In genomic region chr10:58932151-58932773, GRCm38 (mm10) we compare ENCODE assay signal across 8 mouse cellular contexts.
A peak's percentile ranks its signal among the peaks of the same experiment; 100 is the strongest.
DNase-seq lines count a peak whose midpoint lies in the region; ATAC-seq and TF ChIP-seq lines count a peak whose summit lies in the region.

No protein-coding gene starts in this region.

- H3K4me3 ChIP-seq in gastrocnemius, adult 2 months: no peak overlapping the region
- H3K4me3 ChIP-seq in forebrain, embryonic 11.5 days (ENCODE audit: low read depth, low read length): no peak overlapping the region
- H3K4me3 ChIP-seq in hindbrain, embryonic 15.5 days: peak overlapping the region; percentile 10; the same call in 1 of the 2 replicates
- no peak overlapping the region for H3K4me3 ChIP-seq in midbrain, embryonic 11.5 days (ENCODE audit: low read depth, low read length)

- H3K9ac ChIP-seq in forebrain, embryonic 11.5 days (ENCODE audit: low read length): no peak overlapping the region
- peak overlapping the region; percentile 15; the same call in 1 of the 2 replicates for H3K9ac ChIP-seq in hindbrain, embryonic 15.5 days
- no peak overlapping the region for H3K9ac ChIP-seq in midbrain, embryonic 11.5 days (ENCODE audit: low read length)

- DNase-seq in gastrocnemius, adult 2 months: peak; percentile 22
- no peak for DNase-seq in gastrocnemius, postnatal 10 days
- DNase-seq in forebrain, embryonic 11.5 days (ENCODE audit: low spot score): peak; percentile 66
- no peak for DNase-seq in midbrain, embryonic 11.5 days (ENCODE audit: low spot score, missing footprints)
- DNase-seq in adipocyte (ENCODE audit: low spot score): no peak
- no peak for DNase-seq in natural killer cell, adult 2 months (ENCODE audit: low spot score in 2 of 2)
- DNase-seq in right cerebral cortex, postnatal 25 days: no peak

- TF ChIP-seq CTCF in gastrocnemius, adult 2 months (IDR thresholded peaks at IDR 0.05): no peak

- peak; percentile 76 for ATAC-seq in forebrain, embryonic 11.5 days (replicated peaks; ENCODE audit: low FRiP score)
- ATAC-seq in hindbrain, embryonic 15.5 days (ENCODE audit: low FRiP score, low read depth): peak; percentile 49
- peak; percentile 76 for ATAC-seq in midbrain, embryonic 11.5 days (ENCODE audit: low FRiP score)

- intact Hi-C loops in gastrocnemius, adult 2 months (cut with DNase I): no loop called here

- H3K4me1 ChIP-seq in forebrain, embryonic 11.5 days (replicated peaks; ENCODE audit: control insufficient read depth, insufficient read depth, low read length): peaks cover 8% of the 10 kb centered on the region; the same call in 1 of the 2 replicates
- H3K4me1 ChIP-seq in hindbrain, embryonic 15.5 days (replicated peaks): peaks cover 31% of the 10 kb centered on the region
- no peaks in the 10 kb centered on the region; the same call in 1 of the 2 replicates for H3K4me1 ChIP-seq in midbrain, embryonic 11.5 days (ENCODE audit: control insufficient read depth, insufficient read depth, low read length)

- 36% methylated on average over 22 of the region's 22 CpGs for WGBS in forebrain, embryonic 11.5 days
- WGBS in hindbrain, embryonic 15.5 days: 14% methylated on average over 22 of the region's 22 CpGs
- WGBS in midbrain, embryonic 11.5 days: 45% methylated on average over 22 of the region's 22 CpGs

- H3K27ac ChIP-seq in gastrocnemius, adult 2 months: no peak overlapping the region
- H3K27ac ChIP-seq in forebrain, embryonic 11.5 days (ENCODE audit: low read depth, low read length): no peak overlapping the region
- H3K27ac ChIP-seq in hindbrain, embryonic 15.5 days (replicated peaks): peak overlapping the region; percentile 31
- no peak overlapping the region for H3K27ac ChIP-seq in midbrain, embryonic 11.5 days (ENCODE audit: low read depth, low read length)

- no peaks in the 10 kb centered on the region for H3K9me3 ChIP-seq in forebrain, embryonic 11.5 days (ENCODE audit: control insufficient read depth, low read length)
- H3K9me3 ChIP-seq in hindbrain, embryonic 15.5 days: no peaks in the 10 kb centered on the region
- H3K9me3 ChIP-seq in midbrain, embryonic 11.5 days (ENCODE audit: control insufficient read depth, low read length): no peaks in the 10 kb centered on the region

- peaks cover 3% of the 10 kb centered on the region; the same call in 1 of the 2 replicates for H3K27me3 ChIP-seq in forebrain, embryonic 11.5 days (ENCODE audit: control insufficient read depth, insufficient read depth, low read length)
- H3K27me3 ChIP-seq in hindbrain, embryonic 15.5 days: no peaks in the 10 kb centered on the region
- H3K27me3 ChIP-seq in midbrain, embryonic 11.5 days (ENCODE audit: control insufficient read depth, insufficient read depth, low read length): no peaks in the 10 kb centered on the region

- no peaks in the 10 kb centered on the region for H3K36me3 ChIP-seq in forebrain, embryonic 11.5 days (ENCODE audit: control insufficient read depth, insufficient read depth, low read length)
- no peaks in the 10 kb centered on the region for H3K36me3 ChIP-seq in hindbrain, embryonic 15.5 days
- H3K36me3 ChIP-seq in midbrain, embryonic 11.5 days (ENCODE audit: control insufficient read depth, insufficient read depth, low read length): no peaks in the 10 kb centered on the region

- H3K4me2 ChIP-seq in forebrain, embryonic 11.5 days (ENCODE audit: low read depth, low read length, severe bottlenecking): peak overlapping the region; percentile 6
- H3K4me2 ChIP-seq in hindbrain, embryonic 15.5 days: peak overlapping the region; percentile 48
- H3K4me2 ChIP-seq in midbrain, embryonic 11.5 days: peak overlapping the region; percentile 19; the same call in 1 of the 2 replicates

Comparison
In these comparisons a context has a peak if more than half of its experiments do, and no peak if none do; other contexts are left out.
1. DNase-seq: peak in gastrocnemius, adult 2 months (single experiment) and forebrain, embryonic 11.5 days (single experiment); none in gastrocnemius, postnatal 10 days (single experiment), midbrain, embryonic 11.5 days (single experiment), adipocyte (single experiment), natural killer cell, adult 2 months (0 of 2) and right cerebral cortex, postnatal 25 days (single experiment).
2. Peak in every context shown above with its lines, with median percentiles within 50 percentile points of each other: ATAC-seq and H3K4me2 ChIP-seq.